Mouse (Mus musculus): ENCODE data around the gene Pnrc2.

The Pnrc2 gene

GRCm38 (mm10) chr4:135895071-135895571, 21.5 kb upstream of the Pnrc2 start, which contains the start of gene Cnr2:
TSS of gene Cnr2 (plus strand) at chr4:135895394.
- in situ Hi-C loops (cut with MboI; ENCODE audit: low sequenced_read_pairs) = no loop called here

- in situ Hi-C loops (cut with MboI; ENCODE audit: low sequenced_read_pairs) = no loop called here
Observed at GRCm38 (mm10) chr4:135892884-135893283, 19.2 kb upstream of the Pnrc2 start.

GRCm38 (mm10) chr4:135891539-135891938, 17.9 kb upstream of the Pnrc2 start:
- in situ Hi-C loops (cut with MboI; ENCODE audit: low sequenced_read_pairs) = no loop called here

- in situ Hi-C loops (cut with MboI; ENCODE audit: low sequenced_read_pairs) = no loop called here
Observed at GRCm38 (mm10) chr4:135889884-135890283, 16.2 kb upstream of the Pnrc2 start.

GRCm38 (mm10) chr4:135889146-135889883, 15.7 kb upstream of the Pnrc2 start:
- in situ Hi-C loops (cut with MboI; ENCODE audit: low sequenced_read_pairs) = no loop called here

- in situ Hi-C loops (cut with MboI; ENCODE audit: low sequenced_read_pairs) = no loop called here
Observed at GRCm38 (mm10) chr4:135888448-135889057, 14.9 kb upstream of the Pnrc2 start.

- in situ Hi-C loops (cut with MboI; ENCODE audit: low sequenced_read_pairs) = no loop called here
Observed at GRCm38 (mm10) chr4:135886184-135886583, 12.5 kb upstream of the Pnrc2 start.

DNA sequence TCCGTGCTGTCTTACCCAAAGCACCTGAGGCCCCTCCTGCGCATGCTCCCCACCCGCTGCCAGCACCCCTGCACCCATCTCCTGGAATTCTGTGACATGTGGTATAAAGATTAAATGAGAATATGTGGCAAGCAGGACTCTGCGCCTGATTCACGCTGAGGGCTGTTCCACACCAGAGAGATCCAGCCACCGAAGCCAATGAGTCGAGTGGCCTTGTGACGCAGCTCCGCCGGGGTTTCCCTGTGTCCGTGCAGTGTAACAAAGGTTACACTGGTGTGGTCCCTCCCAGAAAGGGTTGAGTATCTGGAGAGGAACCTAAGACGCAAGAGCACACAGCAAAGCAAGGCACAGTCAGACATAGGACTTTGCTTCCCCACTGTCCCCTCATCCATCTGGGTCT, 12.0 kb upstream of the Pnrc2 start:
- in situ Hi-C loops (cut with MboI; ENCODE audit: low sequenced_read_pairs) = no loop called here

DNA sequence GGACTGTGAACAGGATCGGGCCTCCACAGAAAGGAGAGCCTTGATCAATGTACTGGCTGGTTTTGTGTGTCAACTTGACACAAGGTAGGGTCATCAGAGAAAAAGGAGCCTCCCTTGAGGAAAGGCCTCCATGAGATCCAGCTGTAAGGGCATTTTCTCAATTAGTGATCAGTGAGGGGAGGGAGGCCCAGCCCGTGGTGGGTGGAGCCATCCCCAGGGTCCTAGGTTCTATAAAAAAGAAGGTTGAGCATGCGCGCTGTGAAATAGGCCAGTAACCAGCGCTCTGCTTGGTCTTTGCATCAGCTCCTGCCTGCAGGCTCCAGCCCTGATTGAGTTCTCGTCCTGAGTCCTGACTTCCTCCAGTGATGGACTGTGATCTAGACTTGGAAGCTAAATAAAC, 10.9 kb upstream of the Pnrc2 start:
- in situ Hi-C loops (cut with MboI; ENCODE audit: low sequenced_read_pairs) = loop anchor here (5.0 kb wide), 1 partner anchor 33 kb away; no protein-coding TSS in a partner anchor

DNA sequence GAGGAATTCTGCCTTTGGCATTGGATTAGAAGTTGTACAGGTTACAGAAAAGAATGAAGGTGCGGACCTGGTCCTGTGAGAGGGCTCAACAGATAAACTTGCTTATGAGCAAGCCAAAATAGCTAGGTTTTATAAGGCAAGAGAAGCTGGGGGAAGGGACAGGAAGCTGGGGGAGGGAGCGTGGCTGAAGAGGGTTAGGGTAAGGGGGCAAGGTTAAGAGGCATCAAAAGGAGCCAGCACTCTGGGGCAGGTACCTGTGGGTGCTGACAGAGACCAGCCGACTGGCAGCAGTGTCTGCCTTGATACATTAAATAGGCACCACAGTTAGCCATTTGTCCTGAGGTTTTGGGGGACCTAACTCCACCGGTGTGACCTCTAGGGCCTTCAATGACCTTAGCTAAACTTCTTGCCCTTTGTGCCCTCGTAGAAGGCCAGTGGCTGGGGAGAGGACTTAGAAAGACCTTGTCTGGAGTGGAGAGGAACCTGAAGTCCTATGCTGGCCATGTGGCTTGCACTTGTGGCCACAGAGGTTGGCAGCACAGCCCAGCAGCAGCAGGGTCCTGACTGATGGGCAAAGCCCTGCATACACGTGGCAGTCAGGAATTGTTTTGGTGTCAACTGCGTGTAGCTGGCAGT, 10.3 kb upstream of the Pnrc2 start:
- in situ Hi-C loops (cut with MboI; ENCODE audit: low sequenced_read_pairs) = loop anchor here (5.0 kb wide), 1 partner anchor 33 kb away; no protein-coding TSS in a partner anchor

- in situ Hi-C loops (cut with MboI; ENCODE audit: low sequenced_read_pairs) = loop anchor here (5.0 kb wide), 1 partner anchor 34 kb away; no protein-coding TSS in a partner anchor
Observed at GRCm38 (mm10) chr4:135883401-135883851, 9.8 kb upstream of the Pnrc2 start.

DNA sequence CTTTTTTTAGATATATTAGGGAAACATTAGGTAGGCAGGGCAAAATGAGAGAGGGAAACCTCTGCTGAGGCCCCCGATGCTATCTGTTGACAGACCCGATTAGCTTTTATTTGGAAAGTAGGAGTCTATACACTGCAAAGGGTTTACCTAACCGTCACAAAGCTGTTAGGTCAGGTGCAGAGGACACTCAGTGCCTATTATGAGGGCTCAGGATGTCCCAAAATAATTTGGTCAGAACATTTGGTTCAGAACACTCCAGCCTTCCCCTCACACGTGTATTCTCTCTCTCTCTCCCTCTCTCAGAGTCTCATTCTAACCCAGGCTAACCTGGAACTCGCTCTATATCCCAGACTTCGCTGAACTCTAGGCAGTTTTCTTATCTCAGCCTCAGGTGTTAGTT, 8.4 kb upstream of the Pnrc2 start:
- in situ Hi-C loops (cut with MboI; ENCODE audit: low sequenced_read_pairs) = loop anchor here (5.0 kb wide), 1 partner anchor 35 kb away; no protein-coding TSS in a partner anchor

GRCm38 (mm10) chr4:135880576-135880975, 6.9 kb upstream of the Pnrc2 start:
- in situ Hi-C loops (cut with MboI; ENCODE audit: low sequenced_read_pairs) = loop anchor here (5.0 kb wide), 1 partner anchor 37 kb away; no protein-coding TSS in a partner anchor

- in situ Hi-C loops (cut with MboI; ENCODE audit: low sequenced_read_pairs) = loop anchor here (5.0 kb wide), 1 partner anchor 37 kb away; no protein-coding TSS in a partner anchor
Observed at GRCm38 (mm10) chr4:135880018-135880417, 6.4 kb upstream of the Pnrc2 start.

- in situ Hi-C loops (cut with MboI; ENCODE audit: low sequenced_read_pairs) = no loop called here
Observed at GRCm38 (mm10) chr4:135879021-135879420, 5.4 kb upstream of the Pnrc2 start.

DNA sequence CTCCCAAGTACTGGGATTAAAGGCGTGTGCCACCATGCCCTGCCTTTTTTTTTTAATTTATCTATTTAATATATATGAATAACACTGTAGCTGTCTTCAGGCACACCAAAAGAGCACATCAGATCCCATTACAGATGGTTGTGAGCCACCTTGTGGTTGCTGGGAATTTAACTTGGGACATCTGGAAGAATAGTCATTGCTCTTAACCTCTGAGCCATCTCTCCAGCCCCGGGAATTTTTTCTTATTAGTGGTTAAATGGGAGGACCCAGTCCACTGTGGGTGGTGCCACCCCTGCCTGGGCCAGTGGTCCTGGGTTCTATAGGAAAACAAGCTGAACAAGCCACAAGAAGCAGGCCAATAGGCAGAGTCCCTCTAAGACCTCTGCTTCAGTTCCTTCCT, 4.1 kb upstream of the Pnrc2 start:
- in situ Hi-C loops (cut with MboI; ENCODE audit: low sequenced_read_pairs) = no loop called here

GRCm38 (mm10) chr4:135876583-135877020, 3.0 kb upstream of the Pnrc2 start:
- in situ Hi-C loops (cut with MboI; ENCODE audit: low sequenced_read_pairs) = no loop called here

GRCm38 (mm10) chr4:135875991-135876582, 2.4 kb upstream of the Pnrc2 start:
- in situ Hi-C loops (cut with MboI; ENCODE audit: low sequenced_read_pairs) = no loop called here

DNA sequence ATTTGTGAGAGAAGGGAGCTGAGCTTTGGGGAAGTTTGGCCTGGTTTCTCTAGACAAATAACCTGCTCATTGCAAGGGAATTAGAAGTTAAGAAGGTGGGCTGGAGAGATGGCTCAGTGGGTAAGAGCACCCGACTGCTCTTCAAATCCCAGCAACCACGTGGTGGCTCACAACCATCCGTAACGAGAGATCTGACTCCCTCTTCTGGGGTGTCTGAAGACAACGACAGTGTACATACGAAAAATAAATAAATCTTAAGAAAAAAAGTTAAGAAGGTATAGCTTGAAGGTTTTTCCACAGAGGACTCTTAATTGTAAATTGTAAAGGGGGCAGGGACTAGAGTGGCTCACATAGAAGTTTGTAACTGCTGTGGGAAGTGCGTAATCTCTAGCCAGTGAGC, 1.9 kb upstream of the Pnrc2 start:
- in situ Hi-C loops (cut with MboI; ENCODE audit: low sequenced_read_pairs) = no loop called here

DNA sequence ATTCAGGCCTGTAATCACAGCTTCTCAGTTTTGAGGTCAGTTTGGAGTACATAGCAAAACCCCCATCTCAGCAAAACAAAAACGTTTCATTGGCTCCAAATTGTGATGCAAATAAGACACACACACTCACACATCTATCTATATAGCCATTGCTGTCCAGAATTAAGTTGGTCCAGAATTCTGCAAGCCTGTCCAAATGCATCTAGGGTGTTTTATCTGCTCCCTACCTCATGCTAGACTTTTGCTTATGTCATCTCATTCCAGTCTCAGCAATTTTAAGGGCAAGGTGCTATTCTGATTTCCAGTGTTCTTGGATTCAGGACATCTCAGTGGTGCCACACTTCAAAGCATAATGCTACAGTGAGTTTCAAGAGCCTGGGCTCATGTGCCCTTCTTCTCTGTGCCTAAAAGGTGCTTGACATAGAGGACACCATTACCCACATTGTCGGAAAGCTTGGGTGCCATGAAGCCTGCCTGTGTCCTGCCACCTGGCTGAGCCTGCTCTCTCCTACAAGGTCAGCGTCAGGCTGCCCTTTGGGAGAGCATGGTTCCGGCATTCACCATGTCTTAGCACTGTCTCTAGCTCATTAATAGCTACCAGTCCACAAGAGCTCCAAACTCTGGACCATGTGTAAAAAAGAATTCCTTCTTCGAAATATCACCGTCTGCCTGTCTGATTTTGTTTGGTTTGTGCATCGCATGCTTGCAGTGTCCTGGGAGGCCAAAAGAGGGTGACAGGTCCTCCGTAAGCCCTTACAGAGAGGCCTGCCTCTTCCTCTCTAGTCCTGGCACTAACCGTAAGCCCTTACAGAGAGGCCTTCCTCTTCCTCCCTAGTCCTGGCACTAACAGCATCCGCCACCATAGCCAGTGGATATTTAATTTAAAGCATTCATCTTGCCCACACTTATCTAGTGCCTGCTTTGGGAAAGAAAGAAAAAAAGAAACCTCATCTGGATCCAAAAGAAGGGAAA, 1.2 kb upstream of the Pnrc2 start:
- in situ Hi-C loops (cut with MboI; ENCODE audit: low sequenced_read_pairs) = no loop called here

Measured in CH12F3 (cell line).